Mouse (Mus musculus) induced T-regulatory cell, adult 2 months (primary cell): Measurements from ENCODE around the gene Rasgef1a.

Experiments used
- DNase-seq: peaks from one replicate; pipeline ENCODE4 v3.0.0-alpha.2; 2012; ENCODE audit warnings: low read depth

Rasgef1a gene

DNA sequence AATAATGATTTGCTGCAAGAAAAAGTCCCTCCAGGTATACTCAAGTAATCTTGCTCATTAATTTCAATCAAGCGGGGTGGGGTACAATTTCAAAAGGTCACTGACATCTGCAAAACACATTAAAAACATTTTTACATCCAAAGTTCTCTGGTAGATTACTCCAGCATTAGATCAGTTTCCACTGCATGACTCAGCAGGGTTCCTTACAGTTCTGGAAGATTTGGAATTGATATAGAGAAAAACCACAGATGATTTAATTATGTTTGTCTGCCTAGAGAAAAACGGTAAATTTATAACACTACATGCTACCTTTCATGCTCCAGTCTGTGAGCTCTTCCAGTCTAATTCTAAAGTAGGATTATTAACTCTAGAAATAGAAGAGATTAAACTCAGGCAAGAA lies 118.8 kb downstream of the Rasgef1a start:
- DNase-seq: no peak

GRCm38 (mm10) chr6:118134461-118134860 lies 123.2 kb downstream of the Rasgef1a start:
- no peak for DNase-seq

DNA sequence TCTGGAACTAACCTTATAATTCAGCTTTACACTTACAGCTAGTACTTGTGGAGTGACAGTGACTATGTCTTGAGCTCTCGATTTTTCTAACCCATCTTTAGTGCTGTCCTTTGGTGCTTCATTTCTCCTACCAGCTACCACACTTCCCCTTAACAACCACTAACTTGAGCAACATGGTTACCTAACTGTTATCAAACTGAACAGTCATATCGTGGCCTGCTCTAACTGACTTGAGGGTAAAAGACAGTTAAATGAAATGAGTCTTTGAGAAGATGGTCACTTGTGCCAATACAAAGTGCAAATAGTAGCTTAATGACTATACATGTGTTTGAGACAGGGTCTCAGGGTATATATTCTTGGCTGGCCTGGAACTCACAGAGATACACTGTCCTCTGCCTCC lies 125.9 kb downstream of the Rasgef1a start:
- DNase-seq: peak; percentile 9

DNA sequence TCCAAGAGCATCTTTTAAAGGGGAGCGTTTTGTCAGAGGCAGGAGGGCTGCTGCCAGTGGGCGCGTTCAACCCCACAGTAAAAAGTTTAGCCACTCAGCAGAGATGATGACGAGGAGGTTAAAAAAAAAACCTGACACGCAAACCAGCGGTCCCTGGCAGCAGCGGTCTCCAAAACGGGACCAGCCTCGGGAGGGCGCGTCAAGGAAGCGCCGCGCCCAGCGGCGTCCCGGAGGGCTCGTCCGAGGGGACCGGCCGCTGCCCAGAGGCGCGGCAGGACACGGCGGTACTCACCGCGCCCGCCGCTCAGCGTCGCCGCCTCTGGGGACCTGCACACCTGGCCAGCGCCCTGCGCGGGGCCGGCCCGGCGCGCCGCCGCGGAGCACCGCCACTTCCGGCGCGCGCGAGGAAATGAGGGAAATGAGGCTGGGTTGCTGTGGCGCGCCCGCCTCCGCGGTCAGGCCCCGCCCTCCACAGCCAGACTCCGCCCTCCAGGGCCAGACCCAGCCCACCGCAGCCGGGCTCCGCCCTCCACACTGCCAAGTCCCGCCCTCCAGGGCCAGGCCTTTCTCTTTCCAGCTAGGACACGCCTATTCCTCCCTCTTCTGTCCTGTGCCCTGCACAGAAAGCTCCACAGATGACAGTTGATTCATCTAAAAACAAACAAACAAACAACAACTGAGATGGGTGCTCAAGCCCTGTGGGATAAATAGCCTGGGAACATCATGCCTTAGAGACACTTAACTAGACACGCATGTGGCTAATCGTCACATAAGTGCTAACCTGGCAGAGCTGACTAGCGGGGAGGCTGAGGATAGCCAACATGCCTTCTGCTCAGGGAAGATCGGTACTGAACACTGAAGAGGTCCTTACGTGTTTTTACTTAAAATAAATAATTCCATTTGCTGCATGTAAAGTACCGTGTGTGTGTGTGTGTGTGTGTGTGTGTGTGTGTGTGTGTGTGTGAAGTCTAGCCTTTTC lies 127.8 kb downstream of the Rasgef1a start, which contains the start of gene Csgalnact2:
TSS of gene Csgalnact2 (minus strand) at position 410 of the 979 bp plus-strand sequence.
- peak; percentile 93 for DNase-seq

DNA sequence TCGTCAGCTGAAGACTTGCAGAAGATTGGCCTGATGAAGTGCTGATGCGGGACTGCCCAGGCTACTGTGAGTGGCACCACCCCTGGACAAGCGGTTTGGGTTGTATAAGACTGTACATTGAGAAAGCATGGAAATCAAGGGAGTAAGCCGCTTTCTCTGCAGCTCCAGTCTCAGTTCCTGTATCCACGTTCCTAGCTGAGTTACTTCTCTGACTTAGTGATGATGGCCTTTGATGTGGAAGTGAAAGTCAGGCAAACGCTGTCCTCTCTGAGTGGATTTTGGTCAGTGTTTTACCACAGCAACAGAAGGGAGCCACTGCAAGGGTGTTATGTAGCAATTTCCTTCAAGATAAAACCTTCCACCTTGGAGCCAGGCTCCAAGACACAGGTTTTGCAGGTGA lies 129.7 kb downstream of the Rasgef1a start:
- DNase-seq: no peak
